Mouse (Mus musculus) hindbrain, embryonic 16.5 days (tissue): ENCODE measurements around the gene Slc5a10. TPM values are rescaled to one million over a fixed set of nuclear protein-coding genes. Genes with fewer than 3 reads are reported as not detected.
A peak's percentile ranks its signal among the peaks of the same experiment; 100 is the strongest.

Experiments
- ATAC-seq: fragments of 200-750 bp; cut with Nextera tagmentation; 2 replicates; pipeline ENCODE4 v1.8.0; 2017; ENCODE audit warnings: moderate TSS enrichment, moderate library complexity
- H3K27ac ChIP-seq: fragments of 300-500 bp; sonication (generic); 2 replicates; pipeline ENCODE4 v1.5.1; 2014; ENCODE audit warnings: low read depth, mild to moderate bottlenecking, control low read depth, low read length, moderate library complexity
- H3K27me3 ChIP-seq: fragments of 300-500 bp; sonication (generic); replicated peaks from 2 replicates; pipeline ENCODE4 v1.6.1; 2014; ENCODE audit warnings: low read length; ENCODE audit not compliant: control insufficient read depth, insufficient read depth
- H3K36me3 ChIP-seq: fragments of 300-500 bp; sonication (generic); 2 replicates; pipeline ENCODE4 v1.6.1; 2014; ENCODE audit warnings: mild to moderate bottlenecking, low read length, moderate library complexity, mixed read lengths; ENCODE audit not compliant: control insufficient read depth, insufficient read depth
- H3K4me1 ChIP-seq: fragments of 300-500 bp; sonication (generic); 2 replicates; pipeline ENCODE4 v1.6.1; 2014; ENCODE audit warnings: low read depth, low read length; ENCODE audit not compliant: control insufficient read depth, insufficient read depth
- H3K4me2 ChIP-seq: fragments of 300-500 bp; sonication (generic); 2 replicates; pipeline ENCODE4 v1.6.1; 2014; ENCODE audit warnings: mild to moderate bottlenecking, low read length, control low read depth, moderate library complexity
- H3K4me3 ChIP-seq: fragments of 300-500 bp; sonication (generic); 2 replicates; pipeline ENCODE4 v1.5.1; 2014; ENCODE audit warnings: mild to moderate bottlenecking, low read length, control low read depth, moderate library complexity
- H3K9ac ChIP-seq: fragments of 300-500 bp; sonication (generic); 2 replicates; pipeline ENCODE4 v1.6.1; 2014; ENCODE audit warnings: low read depth, mild to moderate bottlenecking, control low read depth, low read length, moderate library complexity
- H3K9me3 ChIP-seq: fragments of 300-500 bp; sonication (generic); 2 replicates; pipeline ENCODE4 v1.6.1; 2014; ENCODE audit warnings: mild to moderate bottlenecking, low read length, moderate library complexity; ENCODE audit not compliant: control insufficient read depth
- WGBS: fragments of 180-500 bp; shearing (Covaris S2); extraction: QIAGEN DNeasy Blood & Tissue Kit; methylation state at CpG from one replicate; pipeline ENCODE4 v1.1.7; 2014; 5-methylcytosine and 5-hydroxymethylcytosine counted together
- polyA plus RNA-seq: library from polyadenylated mRNA; unstranded; fragments of >200 nt; fragmentation: Nextera tagmentation; extraction: Ambion mirVana; gene quantifications from 2 replicates; pipeline ENCODE4 v1.2.1, GENCODE M21; 2015

Slc5a10 gene
- polyA plus RNA-seq, 1 experiment from 2014 or later: not detected

DNA sequence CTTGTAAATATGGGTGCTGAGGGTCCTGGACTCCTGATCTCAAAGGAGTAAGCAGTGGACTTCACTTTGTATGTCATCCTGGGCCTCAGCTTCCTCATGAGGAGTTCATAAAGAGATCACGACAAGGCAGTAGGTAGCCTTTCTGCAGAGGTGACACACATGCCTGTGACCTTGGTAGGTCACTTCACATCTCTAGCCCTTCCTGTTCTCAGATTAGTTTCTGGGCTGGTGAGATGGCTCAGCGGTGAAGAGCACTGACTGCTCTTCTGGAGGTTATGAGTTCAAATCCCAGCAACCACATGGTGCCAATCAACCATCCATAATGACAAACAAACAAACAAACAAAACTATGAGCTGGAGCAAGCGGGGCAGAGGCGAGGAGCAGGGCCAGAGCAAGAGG is 42.9 kb downstream of the Slc5a10 start:
- WGBS: 86% methylated on average over 4 of the region's 4 CpGs
- no peaks in the 10 kb centered on the region for H3K36me3 ChIP-seq
- no peak overlapping the region for H3K4me3 ChIP-seq
- H3K27me3 ChIP-seq: no peaks in the 10 kb centered on the region; the same call in 1 of the 2 replicates
- no peak for ATAC-seq
- H3K9ac ChIP-seq: no peak overlapping the region
- no peaks in the 10 kb centered on the region for H3K9me3 ChIP-seq
- no peak overlapping the region for H3K27ac ChIP-seq
- H3K4me1 ChIP-seq: no peaks in the 10 kb centered on the region; the same call in 1 of the 2 replicates
- no peak overlapping the region for H3K4me2 ChIP-seq

DNA sequence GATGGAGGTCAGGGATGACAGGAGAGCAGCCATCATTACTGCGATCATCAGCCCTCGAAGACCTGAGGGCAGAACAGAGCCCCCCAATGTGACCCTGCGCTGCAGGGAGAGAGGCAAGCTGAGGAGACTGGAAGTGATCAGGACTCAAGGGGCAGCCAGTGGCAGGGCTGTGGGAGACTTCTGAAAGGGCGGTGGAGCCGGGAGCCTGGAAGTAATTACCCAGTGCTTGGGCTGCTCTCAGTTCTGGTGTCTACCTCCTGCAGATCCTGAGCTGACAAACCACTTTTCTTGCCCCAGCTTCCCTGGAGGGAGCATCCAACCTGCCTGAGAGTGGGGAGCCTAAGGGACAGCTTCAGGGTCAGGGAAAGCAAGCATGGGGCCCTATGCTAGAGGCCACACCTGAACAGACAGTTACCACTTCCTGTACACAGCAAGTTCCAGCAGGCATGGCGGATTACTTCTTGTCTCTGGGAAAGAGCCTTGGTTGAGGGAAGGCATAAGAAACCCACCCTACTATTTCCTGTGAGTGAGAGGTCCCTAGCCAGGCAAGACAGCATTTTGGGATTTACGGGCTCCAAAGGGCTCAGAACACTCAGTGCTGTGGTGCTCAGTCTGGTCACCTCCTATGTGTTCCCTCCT is 44.3 kb downstream of the Slc5a10 start:
- no peaks in the 10 kb centered on the region; the same call in 1 of the 2 replicates for H3K4me1 ChIP-seq
- no peaks in the 10 kb centered on the region for H3K36me3 ChIP-seq
- no peak overlapping the region for H3K27ac ChIP-seq
- H3K9me3 ChIP-seq: no peaks in the 10 kb centered on the region
- 72% methylated on average over 7 of the region's 7 CpGs for WGBS
- no peak overlapping the region for H3K4me3 ChIP-seq
- ATAC-seq: no peak
- H3K27me3 ChIP-seq: no peaks in the 10 kb centered on the region
- no peak overlapping the region for H3K9ac ChIP-seq
- H3K4me2 ChIP-seq: no peak overlapping the region

DNA sequence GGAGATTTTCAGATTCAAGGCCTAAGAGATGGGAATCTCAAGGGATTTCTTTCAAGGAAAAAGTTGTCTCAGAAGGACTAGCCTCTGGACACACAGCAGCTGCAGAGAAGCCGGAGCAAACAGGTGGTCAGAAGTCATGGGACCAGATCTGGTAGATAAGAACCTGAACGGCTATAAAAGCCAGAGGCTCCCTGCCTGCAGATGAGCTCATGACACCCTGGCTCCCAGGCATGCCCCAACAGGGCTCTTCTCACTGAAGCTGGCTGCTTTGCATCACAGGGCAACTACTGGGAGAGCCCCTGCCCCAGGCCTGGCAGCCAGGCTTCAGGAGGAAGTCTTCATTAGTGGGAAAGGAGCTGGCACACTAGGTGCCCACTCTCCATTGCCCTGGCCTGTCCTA is 45.3 kb downstream of the Slc5a10 start:
- Histone ChIP-seq H3K9me3 (no peaks in the 10 kb centered on the region), H3K27ac (no peak overlapping the region), H3K4me3 (no peak overlapping the region), H3K4me2 (no peak overlapping the region), H3K4me1 (no peaks in the 10 kb centered on the region; the same call in 1 of the 2 replicates), H3K9ac (no peak overlapping the region), H3K27me3 (no peaks in the 10 kb centered on the region), H3K36me3 (no peaks in the 10 kb centered on the region)
- no peak for ATAC-seq
- 70% methylated on average over 2 of the region's 2 CpGs for WGBS

DNA sequence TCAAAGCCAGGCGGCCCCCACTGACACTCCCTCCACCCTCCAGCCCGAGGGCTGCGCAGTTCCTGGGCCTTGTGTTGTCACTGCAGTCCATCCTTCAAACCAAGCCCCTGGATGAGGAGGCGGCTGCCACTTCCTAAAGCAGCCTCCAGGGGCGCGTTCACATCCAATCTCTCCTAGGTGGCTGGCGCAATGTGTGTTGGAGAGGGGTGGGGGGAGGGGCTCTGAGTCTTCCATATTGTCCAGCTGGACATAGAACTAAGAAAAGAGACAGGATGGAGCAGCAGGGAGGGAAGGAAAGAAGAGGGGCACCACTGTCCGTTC is 45.8 kb downstream of the Slc5a10 start:
- H3K4me1 ChIP-seq: no peaks in the 10 kb centered on the region; the same call in 1 of the 2 replicates
- WGBS: 4% methylated on average over 8 of the region's 8 CpGs
- H3K27me3 ChIP-seq: no peaks in the 10 kb centered on the region
- peak overlapping the region; percentile 5; the same call in 1 of the 2 replicates for H3K4me2 ChIP-seq
- H3K36me3 ChIP-seq: no peaks in the 10 kb centered on the region
- no peak overlapping the region for H3K4me3 ChIP-seq
- no peak overlapping the region for H3K9ac ChIP-seq
- H3K27ac ChIP-seq: no peak overlapping the region
- H3K9me3 ChIP-seq: no peaks in the 10 kb centered on the region
- peak; percentile 69; the same call in 1 of the 2 replicates for ATAC-seq

DNA sequence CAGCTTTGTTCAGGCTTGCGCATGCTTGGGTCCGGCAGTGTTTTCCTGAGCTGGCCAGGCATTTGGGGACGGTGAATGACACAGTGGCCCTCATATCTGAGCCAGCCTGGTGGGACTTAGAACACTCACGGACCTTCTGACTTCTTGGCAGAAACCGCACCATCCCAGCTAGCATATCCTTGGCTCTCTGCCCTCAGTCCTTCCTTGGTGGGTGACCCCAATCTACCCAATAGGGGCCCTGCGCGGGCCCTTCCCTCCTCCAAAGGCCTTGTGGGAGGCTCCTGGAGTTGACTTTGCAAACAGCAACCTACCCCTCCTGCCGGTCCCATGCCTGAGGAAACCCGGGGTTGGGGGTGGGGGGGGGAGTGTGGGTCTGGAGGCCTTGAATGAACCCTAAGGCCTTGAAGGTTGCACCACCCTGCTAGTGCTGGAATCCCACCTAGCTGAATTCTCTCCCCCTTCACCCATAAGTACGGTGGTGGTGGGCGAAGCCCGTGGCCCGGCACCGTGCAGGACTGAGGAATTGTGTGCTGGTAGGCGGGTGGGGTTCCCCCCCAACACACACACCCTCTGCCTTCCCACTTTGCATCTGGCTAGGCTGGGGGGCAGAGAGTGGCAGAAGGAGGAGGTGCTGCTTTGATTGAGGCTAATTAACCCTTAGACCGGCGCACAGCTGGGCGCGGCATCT is 46.3 kb downstream of the Slc5a10 start:
- peak; percentile 40; the same call in 1 of the 2 replicates for ATAC-seq
- Histone ChIP-seq H3K4me1 (no peaks in the 10 kb centered on the region; the same call in 1 of the 2 replicates), H3K9ac (no peak overlapping the region), H3K27ac (no peak overlapping the region), H3K4me3 (no peak overlapping the region), H3K4me2 (peak overlapping the region; percentile 5; the same call in 1 of the 2 replicates), H3K9me3 (no peaks in the 10 kb centered on the region), H3K27me3 (no peaks in the 10 kb centered on the region), H3K36me3 (no peaks in the 10 kb centered on the region)
- 25% methylated on average over 19 of the region's 19 CpGs for WGBS

DNA sequence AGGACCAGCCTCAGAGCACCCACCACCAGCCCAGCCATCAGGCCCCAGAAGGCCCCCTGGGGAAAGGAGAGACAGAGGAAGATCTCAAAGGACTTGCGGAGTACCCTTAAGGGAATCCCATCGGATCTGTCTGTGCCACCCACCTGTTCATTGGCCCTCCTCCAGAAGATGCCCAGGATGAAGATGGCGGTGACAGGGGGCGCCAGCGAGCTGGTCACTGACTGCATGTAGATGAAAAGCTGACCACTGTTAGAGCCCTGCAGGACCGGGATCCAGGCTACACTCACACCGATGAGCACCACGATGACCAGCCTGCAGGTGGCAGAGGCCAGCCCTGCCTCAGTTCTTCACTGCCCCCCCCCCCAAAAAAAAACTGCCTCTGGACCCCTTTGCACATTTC is 46.9 kb downstream of the Slc5a10 start:
- Histone ChIP-seq H3K4me2 (no peak overlapping the region), H3K4me1 (no peaks in the 10 kb centered on the region; the same call in 1 of the 2 replicates), H3K36me3 (no peaks in the 10 kb centered on the region), H3K27me3 (no peaks in the 10 kb centered on the region), H3K4me3 (no peak overlapping the region), H3K9me3 (no peaks in the 10 kb centered on the region), H3K9ac (no peak overlapping the region), H3K27ac (no peak overlapping the region)
- 32% methylated on average over 8 of the region's 8 CpGs for WGBS
- no peak for ATAC-seq

DNA sequence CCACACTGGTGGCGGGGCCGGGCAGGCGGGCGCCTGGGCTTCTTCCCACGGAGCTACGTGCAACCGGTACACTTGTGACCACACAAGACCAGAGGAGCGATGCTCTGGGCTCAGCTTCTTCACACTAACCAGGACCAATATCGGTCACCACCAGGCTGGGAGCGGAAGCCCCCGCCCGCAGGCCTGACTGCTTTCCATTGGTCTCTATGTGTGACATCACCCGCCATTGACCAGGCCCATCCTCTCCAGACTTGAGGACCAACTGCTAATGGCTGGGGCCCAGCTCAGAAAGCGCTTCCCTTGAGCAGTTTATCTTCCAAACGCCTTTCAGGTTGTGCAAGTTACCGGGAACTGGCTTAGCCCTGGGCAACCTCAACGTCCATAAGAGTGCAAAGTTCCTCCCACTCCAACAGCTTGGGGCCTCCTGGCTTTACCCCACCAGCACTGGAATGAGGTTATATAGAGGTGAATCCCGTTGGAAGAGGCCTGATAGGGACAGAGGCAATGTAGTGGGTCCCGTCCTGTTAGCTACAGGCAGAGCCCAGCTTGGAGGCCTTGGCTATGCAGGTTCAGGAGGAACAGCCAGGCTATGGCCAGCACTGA is 48.7 kb downstream of the Slc5a10 start:
- Histone ChIP-seq H3K27ac (no peak overlapping the region), H3K9ac (no peak overlapping the region), H3K36me3 (no peaks in the 10 kb centered on the region), H3K9me3 (no peaks in the 10 kb centered on the region), H3K27me3 (no peaks in the 10 kb centered on the region), H3K4me2 (no peak overlapping the region), H3K4me1 (no peaks in the 10 kb centered on the region; the same call in 1 of the 2 replicates), H3K4me3 (no peak overlapping the region)
- 67% methylated on average over 19 of the region's 19 CpGs for WGBS
- no peak for ATAC-seq

DNA sequence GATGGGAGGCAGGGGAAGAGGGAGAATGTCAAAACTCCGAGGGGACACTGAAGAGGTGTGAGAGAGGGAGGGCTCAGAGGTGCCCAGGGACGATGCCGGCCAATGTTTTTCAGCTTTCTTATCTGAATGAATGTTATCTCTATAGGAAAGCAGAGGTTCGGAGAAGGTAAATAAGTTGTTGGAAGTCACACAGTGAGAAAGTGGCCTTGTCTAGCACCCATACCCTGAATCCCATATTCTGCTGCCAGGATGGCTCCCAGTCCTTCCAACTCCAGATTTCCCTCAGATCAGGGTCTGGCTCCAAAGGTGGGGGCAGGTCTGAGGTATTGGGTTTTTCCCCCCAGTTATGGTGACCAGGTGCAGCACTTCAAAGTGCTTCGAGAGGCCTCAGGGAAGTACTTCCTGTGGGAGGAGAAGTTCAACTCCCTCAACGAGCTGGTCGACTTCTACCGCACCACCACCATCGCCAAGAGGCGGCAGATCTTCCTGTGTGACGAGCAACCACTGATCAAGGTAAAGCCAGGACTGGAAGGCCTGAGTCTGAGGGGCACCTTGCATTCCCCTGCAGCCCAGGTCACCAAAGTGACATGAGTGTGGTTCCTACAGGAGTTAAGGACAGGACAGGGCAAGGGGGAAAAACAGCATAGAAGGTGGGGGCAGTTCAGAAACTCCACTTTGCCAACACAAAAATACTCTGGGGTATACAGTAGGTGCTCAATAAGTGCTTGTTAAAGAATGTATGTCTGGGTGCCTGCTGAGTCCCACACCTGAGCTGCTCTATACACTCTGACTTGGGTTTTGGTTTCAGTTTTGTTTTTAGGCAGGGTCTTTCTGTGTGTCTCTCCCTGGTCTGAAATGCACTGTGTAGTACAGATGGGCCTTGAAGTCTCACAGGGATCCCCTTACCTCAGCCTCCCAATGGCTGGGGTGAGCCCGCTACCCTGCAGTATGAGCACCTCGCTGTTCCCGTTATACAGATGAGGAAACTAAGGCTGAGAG is 50.8 kb downstream of the Slc5a10 start:
- no peak overlapping the region for H3K4me3 ChIP-seq
- H3K27me3 ChIP-seq: no peaks in the 10 kb centered on the region
- ATAC-seq: no peak
- H3K9me3 ChIP-seq: no peaks in the 10 kb centered on the region
- no peaks in the 10 kb centered on the region; the same call in 1 of the 2 replicates for H3K4me1 ChIP-seq
- no peak overlapping the region for H3K4me2 ChIP-seq
- H3K27ac ChIP-seq: no peak overlapping the region
- H3K36me3 ChIP-seq: no peaks in the 10 kb centered on the region
- no peak overlapping the region for H3K9ac ChIP-seq
- 87% methylated on average over 14 of the region's 14 CpGs for WGBS
